Mouse (Mus musculus) liver, adult 2 months (tissue): ENCODE results near the gene Rnf227. TPM values are rescaled to one million over a fixed set of nuclear protein-coding genes. Genes with fewer than 3 reads are reported as not detected.
A peak's percentile ranks its signal among the peaks of the same experiment; 100 is the strongest.

ENCODE experiments used
- DNase-seq: peaks from one replicate; pipeline ENCODE4 v3.0.0-alpha.2; 2011; ENCODE audit warnings: low read depth, low spot score; ENCODE audit errors: extremely low read depth
- H3K27ac ChIP-seq: fragments of 200-500 bp; replicated peaks from 2 replicates; pipeline ENCODE4 v1.5.1; 2012; ENCODE audit warnings: low read depth, mild to moderate bottlenecking, control low read depth, inconsistent platforms, low read length; ENCODE audit not compliant: insufficient read depth
- H3K27me3 ChIP-seq: fragments of 200-500 bp; 2 replicates; pipeline ENCODE4 v1.6.1; 2012; ENCODE audit warnings: mild to moderate bottlenecking, moderate library complexity, low read length, inconsistent platforms; ENCODE audit not compliant: control insufficient read depth, insufficient read depth
- H3K36me3 ChIP-seq: fragments of 200-500 bp; 2 replicates; pipeline ENCODE4 v1.6.1; 2012; ENCODE audit warnings: low read length, inconsistent platforms; ENCODE audit not compliant: control insufficient read depth, insufficient read depth
- H3K4me1 ChIP-seq: fragments of 200-500 bp; 2 replicates; pipeline ENCODE4 v1.6.1; 2011; ENCODE audit warnings: low read length; ENCODE audit not compliant: control insufficient read depth, insufficient read depth
- H3K4me3 ChIP-seq: fragments of 200-500 bp; 2 replicates; pipeline ENCODE4 v1.5.1; 2011; ENCODE audit warnings: low read depth, mild to moderate bottlenecking, control low read depth, low read length, moderate library complexity; ENCODE audit not compliant: insufficient read depth
- H3K79me2 ChIP-seq: fragments of 200-500 bp; 2 replicates; pipeline ENCODE4 v1.6.1; 2012; ENCODE audit warnings: inconsistent platforms, mild to moderate bottlenecking, low read length, moderate library complexity; ENCODE audit not compliant: control insufficient read depth, insufficient read depth
- H3K9ac ChIP-seq: fragments of 200-500 bp; 2 replicates; pipeline ENCODE4 v1.6.1; 2012; ENCODE audit warnings: low read depth, mild to moderate bottlenecking, control low read depth, inconsistent platforms, low read length
- CTCF ChIP-seq: fragments of 200-500 bp; IDR thresholded peaks from 2 replicates; pipeline ENCODE4 v1.5.1; 2011; ENCODE audit warnings: low read depth, low read length, control low read depth
- POLR2A ChIP-seq: fragments of 200-500 bp; IDR thresholded peaks from 2 replicates; pipeline ENCODE4 v1.6.1; 2011; ENCODE audit warnings: low read length, control low read depth; ENCODE audit not compliant: insufficient read depth; ENCODE audit errors: extremely low read depth
- WGBS: fragments of 180-500 bp; shearing (Covaris S2); methylation state at CpG from one replicate; pipeline ENCODE4 v1.1.7; 2018; 5-methylcytosine and 5-hydroxymethylcytosine counted together
- polyA plus RNA-seq: library from polyadenylated mRNA; depleted of rRNA; stranded (reverse); fragments of >200 nt; gene quantifications from 2 replicates; pipeline ENCODE4 v1.2.3, GENCODE M21; 2012
- total RNA-seq: library from RNA; depleted of rRNA; stranded (reverse); fragments of >200 nt; gene quantifications from 2 replicates; pipeline ENCODE4 v1.2.3, GENCODE M21; 2014

Gene Rnf227
- total and polyA plus RNA-seq, 2 experiments, result 0.35 to 0.55 TPM

DNA sequence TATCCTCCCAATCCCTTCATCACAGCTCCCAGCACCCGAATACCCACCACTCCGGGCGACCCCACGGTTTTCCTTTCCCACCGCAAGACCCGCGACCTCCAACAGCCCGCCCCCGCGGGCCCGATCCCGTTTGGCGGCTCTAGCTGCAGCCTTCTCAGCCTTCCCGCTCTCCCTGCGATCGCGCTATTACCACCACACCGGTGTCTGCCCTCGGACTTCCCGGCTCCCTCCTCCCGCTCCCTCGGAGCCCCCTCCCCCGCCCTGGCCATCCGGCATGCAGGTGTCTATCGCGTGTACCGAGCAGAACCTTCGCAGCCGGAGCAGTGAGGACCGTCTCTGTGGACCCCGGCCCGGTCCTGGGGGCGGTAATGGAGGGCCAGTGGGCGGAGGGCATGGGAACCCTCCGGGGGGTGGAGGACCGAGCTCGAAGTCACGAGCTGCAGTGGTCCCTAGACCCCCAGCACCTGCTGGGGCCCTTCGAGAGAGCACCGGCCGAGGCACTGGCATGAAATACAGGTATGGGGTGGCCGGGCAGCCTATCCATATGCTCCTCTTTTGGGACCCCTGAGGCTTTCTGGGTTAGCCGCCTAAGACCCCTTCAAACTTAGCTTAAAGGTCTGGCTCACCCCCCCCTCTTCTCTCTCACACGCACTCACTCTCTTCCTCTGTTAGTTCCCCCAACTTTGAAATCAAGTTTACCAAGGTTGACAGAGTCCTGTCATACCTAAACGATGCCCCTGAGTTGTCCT is 13.7 kb upstream of the Rnf227 start:
- Histone ChIP-seq H3K9ac (peak overlapping the region; percentile 79), H3K27ac (no peak overlapping the region), H3K36me3 (no peaks in the 10 kb centered on the region), H3K79me2 (no peaks in the 10 kb centered on the region; the same call in 1 of the 2 replicates), H3K27me3 (no peaks in the 10 kb centered on the region), H3K4me1 (peaks cover 7% of the 10 kb centered on the region), H3K4me3 (peak overlapping the region; percentile 62)
- WGBS, result 3% methylated on average over 45 of the region's 45 CpGs
- DNase-seq, result no peak
- TF ChIP-seq CTCF, result no peak
- no peak for TF ChIP-seq POLR2A

- Histone ChIP-seq H3K9ac (no peak overlapping the region), H3K36me3 (no peaks in the 10 kb centered on the region), H3K4me1 (peaks cover 7% of the 10 kb centered on the region), H3K4me3 (no peak overlapping the region), H3K79me2 (no peaks in the 10 kb centered on the region; the same call in 1 of the 2 replicates), H3K27ac (no peak overlapping the region), H3K27me3 (no peaks in the 10 kb centered on the region)
- no peak for DNase-seq
- WGBS, result 52% methylated on average over 9 of the region's 9 CpGs
- TF ChIP-seq CTCF (no peak), POLR2A (no peak)
Observed at GRCm38 (mm10) chr11:69327157-69327442, 13.2 kb upstream of the Rnf227 start.

- no peak for DNase-seq
- TF ChIP-seq POLR2A (no peak), CTCF (no peak)
- H3K4me3 ChIP-seq, result no peak overlapping the region
- no peak overlapping the region for H3K27ac ChIP-seq
- H3K4me1 ChIP-seq, result peaks cover 7% of the 10 kb centered on the region
- no peaks in the 10 kb centered on the region for H3K27me3 ChIP-seq
- H3K9ac ChIP-seq, result no peak overlapping the region
- H3K36me3 ChIP-seq, result no peaks in the 10 kb centered on the region
- 74% methylated on average over 6 of the region's 6 CpGs for WGBS
- no peaks in the 10 kb centered on the region; the same call in 1 of the 2 replicates for H3K79me2 ChIP-seq
Observed at GRCm38 (mm10) chr11:69327648-69328047, 12.6 kb upstream of the Rnf227 start.

- Histone ChIP-seq H3K4me1 (peaks cover 4% of the 10 kb centered on the region; the same call in 1 of the 2 replicates), H3K27me3 (no peaks in the 10 kb centered on the region), H3K36me3 (no peaks in the 10 kb centered on the region), H3K27ac (no peak overlapping the region), H3K9ac (no peak overlapping the region), H3K4me3 (no peak overlapping the region), H3K79me2 (no peaks in the 10 kb centered on the region; the same call in 1 of the 2 replicates)
- TF ChIP-seq POLR2A, result no peak
- 94% methylated on average over 6 of the region's 6 CpGs for WGBS
- no peak for DNase-seq
Observed at GRCm38 (mm10) chr11:69328517-69328916, 11.7 kb upstream of the Rnf227 start.

DNA sequence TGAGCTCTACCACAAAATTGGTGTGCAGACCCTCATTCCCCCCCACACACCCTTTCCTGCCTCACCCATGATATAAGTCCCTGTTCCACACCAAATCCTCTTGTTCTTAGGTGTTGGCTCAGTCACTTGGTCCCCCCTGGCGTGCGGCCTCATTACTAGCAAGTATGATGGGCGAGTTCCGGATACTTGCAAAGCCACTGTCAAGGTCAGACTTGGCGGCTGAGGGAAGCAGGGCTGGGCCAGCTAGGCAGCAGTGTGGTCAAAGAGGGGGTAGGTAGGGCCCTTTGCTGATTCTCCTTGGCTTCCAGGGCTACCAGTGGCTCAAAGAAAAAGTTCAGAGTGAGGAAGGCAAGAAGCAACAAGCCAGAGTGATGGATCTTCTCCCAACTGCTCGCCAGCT is 9.1 kb upstream of the Rnf227 start:
- Histone ChIP-seq H3K9ac (no peak overlapping the region), H3K4me1 (peaks cover 2% of the 10 kb centered on the region; the same call in 1 of the 2 replicates), H3K36me3 (no peaks in the 10 kb centered on the region), H3K79me2 (no peaks in the 10 kb centered on the region), H3K4me3 (no peak overlapping the region), H3K27ac (no peak overlapping the region), H3K27me3 (no peaks in the 10 kb centered on the region)
- TF ChIP-seq POLR2A, result no peak
- no peak for TF ChIP-seq CTCF
- 98% methylated on average over 6 of the region's 6 CpGs for WGBS
- no peak for DNase-seq

DNA sequence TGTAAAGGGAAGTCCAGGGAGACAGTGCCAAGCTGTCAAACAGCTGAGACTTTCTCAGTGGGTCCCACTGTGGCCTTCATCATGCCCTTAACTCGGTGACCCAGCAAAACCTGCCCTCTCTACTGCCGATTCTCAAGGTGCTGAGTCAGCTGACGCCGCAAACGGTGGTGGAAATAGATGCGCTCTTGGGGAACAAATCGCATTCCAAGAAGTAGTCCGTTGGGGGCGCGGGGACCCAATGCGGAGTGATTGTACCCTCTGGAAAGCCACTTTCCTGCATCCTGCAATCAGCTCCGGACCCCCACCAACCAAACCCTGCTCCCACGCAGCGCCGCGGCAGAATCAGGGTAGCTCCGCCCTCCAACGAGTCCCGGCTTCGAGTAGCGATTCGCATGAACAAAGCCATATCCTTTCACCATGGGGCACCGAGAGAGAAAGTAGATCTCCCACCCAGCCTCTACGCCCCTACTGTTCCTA is 8.3 kb upstream of the Rnf227 start:
- no peak for DNase-seq
- 2% methylated on average over 24 of the region's 24 CpGs for WGBS
- TF ChIP-seq POLR2A (no peak), CTCF (no peak)

More for the DNA sequence above, 8.3 kb upstream of the Rnf227 start:
- peaks cover 2% of the 10 kb centered on the region; the same call in 1 of the 2 replicates for H3K4me1 ChIP-seq
- peak overlapping the region; percentile 58 for H3K9ac ChIP-seq
- no peaks in the 10 kb centered on the region for H3K27me3 ChIP-seq
- H3K4me3 ChIP-seq, result peak overlapping the region; percentile 45
- no peaks in the 10 kb centered on the region for H3K36me3 ChIP-seq
- H3K27ac ChIP-seq, result no peak overlapping the region
- H3K79me2 ChIP-seq, result no peaks in the 10 kb centered on the region
